Mouse (Mus musculus): ENCODE results near the gene Pfn1.

Pfn1 gene

GRCm38 (mm10) chr11:70638293-70638692 lies 16.2 kb downstream of the Pfn1 start:
- DNase-seq (ENCODE audit: low read depth, low spot score) = no peak

GRCm38 (mm10) chr11:70637764-70638163 lies 16.7 kb downstream of the Pfn1 start:
- DNase-seq (ENCODE audit: low read depth, low spot score) = no peak

GRCm38 (mm10) chr11:70635601-70636000 lies 18.8 kb downstream of the Pfn1 start:
- no peak for DNase-seq (ENCODE audit: low read depth, low spot score)

GRCm38 (mm10) chr11:70630129-70630528 lies 24.3 kb downstream of the Pfn1 start:
- no peak for DNase-seq (ENCODE audit: low read depth, low spot score)

- no peak for DNase-seq (ENCODE audit: low read depth, low spot score)
Observed at GRCm38 (mm10) chr11:70629557-70629956, 24.9 kb downstream of the Pfn1 start.

- no peak for DNase-seq (ENCODE audit: low read depth, low spot score)
Observed at GRCm38 (mm10) chr11:70628431-70628830, 26.0 kb downstream of the Pfn1 start.

GRCm38 (mm10) chr11:70626877-70627276 lies 27.6 kb downstream of the Pfn1 start:
- no peak for DNase-seq (ENCODE audit: low read depth, low spot score)

GRCm38 (mm10) chr11:70625473-70625872 lies 29.0 kb downstream of the Pfn1 start:
- peak; percentile 37 for DNase-seq (ENCODE audit: low read depth, low spot score)

- no peak for DNase-seq (ENCODE audit: low read depth, low spot score)
Observed at GRCm38 (mm10) chr11:70623053-70623742, 31.2 kb downstream of the Pfn1 start.

- no peak for DNase-seq (ENCODE audit: low read depth, low spot score)
Observed at GRCm38 (mm10) chr11:70621972-70622814, 32.3 kb downstream of the Pfn1 start.

- DNase-seq (ENCODE audit: low read depth, low spot score) = no peak
Observed at GRCm38 (mm10) chr11:70619101-70619500, 35.3 kb downstream of the Pfn1 start, which contains the start of gene Chrne. Chrne (minus strand) TSS chr11:70619216.

GRCm38 (mm10) chr11:70615516-70616093 lies 38.8 kb downstream of the Pfn1 start, which contains the start of gene 4930544D05Rik:
4930544D05Rik (plus strand) TSS chr11:70615848.
- DNase-seq (ENCODE audit: low read depth, low spot score) = no peak

GRCm38 (mm10) chr11:70615074-70615473 lies 39.4 kb downstream of the Pfn1 start:
- no peak for DNase-seq (ENCODE audit: low read depth, low spot score)

- no peak for DNase-seq (ENCODE audit: low read depth, low spot score)
Observed at GRCm38 (mm10) chr11:70612505-70612904, 41.9 kb downstream of the Pfn1 start.

- DNase-seq (ENCODE audit: low read depth, low spot score) = no peak
Observed at GRCm38 (mm10) chr11:70610752-70611151, 43.7 kb downstream of the Pfn1 start.

- no peak for DNase-seq (ENCODE audit: low read depth, low spot score)
Observed at GRCm38 (mm10) chr11:70608381-70609066, 45.9 kb downstream of the Pfn1 start.

GRCm38 (mm10) chr11:70607611-70608010 lies 46.8 kb downstream of the Pfn1 start:
- DNase-seq (ENCODE audit: low read depth, low spot score) = no peak

GRCm38 (mm10) chr11:70606717-70607116 lies 47.7 kb downstream of the Pfn1 start:
- no peak for DNase-seq (ENCODE audit: low read depth, low spot score)

GRCm38 (mm10) chr11:70605024-70605566 lies 49.3 kb downstream of the Pfn1 start:
- peak; percentile 68 for DNase-seq (ENCODE audit: low read depth, low spot score)
